Mouse (Mus musculus): ENCODE measurements around the gene Ly6f. TPM values are rescaled to one million over a fixed set of nuclear protein-coding genes. Genes with fewer than 3 reads are reported as not detected.
"Not testable (repeated sequence)": the region's sequence is repeated elsewhere in the genome, so short reads cannot be mapped to it uniquely, and the experiment has no call there.

Gene Ly6f
- total RNA-seq (2021): not detected
- long read RNA-seq, experiment 1: 0 reads
- long read RNA-seq, experiment 2: 0 reads

- DNase-seq (ENCODE audit: low spot score): no peak
Observed at GRCm38 (mm10) chr15:75268121-75268520, at the start of gene Ly6f. Gene Ly6f, plus strand, starts transcription at chr15:75268421.

GRCm38 (mm10) chr15:75221942-75222341 is 46.3 kb upstream of the Ly6f start:
- no peak for DNase-seq (ENCODE audit: low spot score)

GRCm38 (mm10) chr15:75237736-75238288 is 30.4 kb upstream of the Ly6f start:
- no peak for DNase-seq (ENCODE audit: low spot score)

DNA sequence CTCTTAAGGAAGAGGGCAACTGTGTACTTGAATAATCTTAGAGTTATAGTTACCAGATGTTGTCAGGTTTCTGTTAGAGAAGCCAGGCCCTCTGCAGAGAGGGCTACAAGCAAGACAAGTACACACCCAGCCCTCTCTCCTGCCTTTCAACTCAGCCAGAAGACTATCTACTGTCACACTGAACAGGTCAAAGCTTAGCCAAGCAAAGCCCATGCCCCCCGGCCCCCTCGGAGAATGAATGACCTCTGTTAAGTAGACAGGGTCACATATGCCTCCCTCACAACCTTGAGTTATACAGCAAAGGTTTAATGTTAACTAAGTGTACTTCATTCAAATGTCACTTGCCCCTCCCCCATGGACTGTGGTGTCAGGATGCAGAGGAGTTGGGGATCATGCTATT is 27.7 kb upstream of the Ly6f start:
- no peak for DNase-seq (ENCODE audit: low spot score)

GRCm38 (mm10) chr15:75242756-75243640 is 25.2 kb upstream of the Ly6f start:
- no peak for DNase-seq (ENCODE audit: low spot score)

GRCm38 (mm10) chr15:75254671-75255070 is 13.6 kb upstream of the Ly6f start:
- DNase-seq (ENCODE audit: low spot score): no peak

- DNase-seq (ENCODE audit: low spot score): no peak
Observed at GRCm38 (mm10) chr15:75265863-75266262, 2.4 kb upstream of the Ly6f start.

DNA sequence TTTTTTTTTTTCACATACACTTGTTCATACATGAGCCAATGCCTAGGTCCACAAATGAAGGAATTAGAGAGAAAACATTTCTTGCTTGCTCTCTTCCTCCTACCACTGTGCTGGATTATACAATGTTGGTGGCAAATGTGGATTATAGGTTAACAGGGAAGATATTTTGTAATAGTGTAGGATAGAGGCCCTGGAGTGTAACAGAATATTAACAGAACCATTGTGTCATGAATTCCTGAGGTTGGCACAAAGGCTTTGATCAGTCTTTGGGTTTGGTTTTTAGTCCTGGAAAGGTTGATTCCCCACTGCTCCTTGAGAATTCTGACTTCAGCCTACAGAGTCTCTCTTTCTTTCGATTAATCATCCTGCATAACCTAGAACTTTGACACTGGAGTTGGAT is 1.6 kb upstream of the Ly6f start:
- no peak for DNase-seq (ENCODE audit: low spot score)

DNA sequence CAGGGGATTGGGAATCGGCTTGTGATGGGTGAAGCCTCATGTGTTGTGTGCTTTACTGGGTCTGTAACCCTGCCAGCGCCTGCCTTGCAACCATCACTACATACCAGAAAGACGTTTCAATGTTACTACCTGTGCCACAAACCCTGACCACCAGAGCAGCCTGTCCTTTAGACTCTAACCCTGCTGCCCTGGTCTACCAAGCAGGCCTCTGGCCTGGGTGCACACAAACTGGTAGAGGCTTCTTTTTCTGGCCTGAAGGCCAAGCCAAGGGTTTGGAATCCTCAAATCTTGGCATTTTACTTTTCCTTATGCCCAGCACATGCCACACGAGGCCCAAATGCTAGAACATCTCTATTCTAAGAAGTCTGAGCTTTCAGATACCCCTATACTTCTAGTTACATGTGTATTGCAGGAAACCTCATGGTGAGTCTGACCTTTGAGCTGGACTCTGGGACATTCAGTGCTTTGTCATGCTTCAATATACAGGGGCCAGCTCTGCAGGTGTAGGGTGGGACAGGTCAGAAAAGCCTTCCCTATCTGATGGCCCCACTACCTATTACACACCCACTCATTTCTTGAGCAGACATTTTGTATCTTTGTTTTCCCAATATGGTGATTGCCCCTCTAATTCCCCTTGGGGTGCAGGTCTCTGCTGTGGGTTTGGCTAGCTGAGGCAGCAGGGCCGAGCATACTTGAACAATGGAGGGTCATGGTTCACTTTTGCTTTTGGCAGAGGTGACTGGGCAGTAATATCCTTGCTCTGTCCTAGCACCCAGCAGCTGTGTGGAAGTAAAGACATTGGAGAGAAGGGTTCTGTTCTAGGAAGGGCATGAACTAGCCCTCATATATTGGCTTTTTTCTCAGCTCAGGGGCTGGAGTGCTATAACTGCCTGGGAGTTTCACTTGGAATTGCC is 952 bp downstream of the Ly6f start:
- no peak for DNase-seq (ENCODE audit: low spot score)

- DNase-seq (ENCODE audit: low spot score): no peak
Observed at GRCm38 (mm10) chr15:75270169-75270568, 1.9 kb downstream of the Ly6f start.

DNA sequence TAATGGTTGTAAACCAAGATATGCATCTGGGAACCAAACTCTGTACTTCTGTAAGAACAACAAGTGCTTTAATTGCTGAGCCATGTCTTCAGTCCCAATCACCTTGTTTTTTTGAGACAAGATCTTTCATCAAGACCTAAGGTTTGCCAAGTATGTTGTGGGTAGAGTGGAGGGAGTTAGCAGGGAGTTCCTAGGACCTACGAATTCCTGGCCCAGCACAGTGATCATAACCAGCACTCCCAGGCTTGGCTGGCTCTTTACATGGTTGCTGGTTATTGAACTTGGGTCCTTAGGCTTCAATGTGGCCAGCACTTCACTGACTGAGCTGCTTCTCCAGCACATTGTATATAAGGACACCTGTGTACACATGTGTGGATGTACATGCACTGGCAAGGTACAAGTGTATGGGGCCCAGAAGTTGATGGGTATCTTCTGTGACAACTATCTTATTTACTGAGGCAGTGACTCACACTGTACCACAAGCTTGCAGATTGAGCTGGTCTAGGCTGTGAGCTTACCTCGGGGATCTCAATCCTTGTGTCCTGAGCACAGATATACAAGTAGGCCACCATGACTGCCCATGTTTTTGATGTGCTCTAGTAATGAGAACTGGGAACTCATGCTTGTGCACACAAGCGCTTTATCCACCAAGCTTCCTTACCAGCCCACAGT is 2.6 kb downstream of the Ly6f start:
- DNase-seq (ENCODE audit: low spot score): no peak

GRCm38 (mm10) chr15:75271426-75271825 is 3.2 kb downstream of the Ly6f start:
- no peak for DNase-seq (ENCODE audit: low spot score)

DNA sequence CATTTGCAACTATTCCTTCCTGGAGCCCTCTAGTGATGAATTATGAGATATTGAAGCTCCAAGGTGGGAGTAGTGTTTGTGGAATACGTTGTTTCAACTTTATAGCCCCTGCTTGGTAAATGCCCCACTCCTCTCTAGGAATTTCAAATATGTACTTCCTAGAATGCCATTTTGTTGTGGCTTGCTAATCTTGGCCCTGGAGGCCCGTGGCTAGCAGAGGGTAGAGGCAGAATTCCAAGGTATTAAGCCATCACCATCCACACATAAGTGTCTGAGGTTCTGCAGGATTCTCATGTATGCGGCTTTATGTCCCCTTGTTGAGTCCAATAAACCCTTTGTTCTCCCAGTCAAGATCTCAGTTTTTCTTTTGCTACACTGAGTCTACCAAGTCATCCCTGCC is 3.7 kb downstream of the Ly6f start:
- no peak for DNase-seq (ENCODE audit: low spot score)

DNA sequence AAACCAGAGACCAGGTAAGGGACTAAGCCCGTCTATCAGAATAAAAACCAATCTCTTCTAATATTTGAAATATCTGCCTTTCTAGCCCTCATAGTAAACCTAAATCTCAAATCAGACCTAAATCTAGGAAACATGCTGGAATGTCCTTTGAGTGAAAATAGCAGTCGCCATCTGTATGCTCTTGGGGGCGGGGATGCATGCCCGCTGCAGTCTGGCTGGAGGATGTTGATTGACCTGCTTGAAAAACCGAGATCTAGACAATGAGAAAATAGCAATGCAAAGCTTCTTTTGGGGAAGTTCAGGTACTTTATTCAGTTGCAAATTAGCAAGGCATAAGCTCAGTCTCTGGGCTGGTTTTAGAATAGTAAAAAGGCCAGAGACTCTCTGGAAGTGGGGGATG is 13.8 kb downstream of the Ly6f start:
- not testable (repeated sequence) for DNase-seq (ENCODE audit: low spot score)

GRCm38 (mm10) chr15:75286512-75286911 is 18.3 kb downstream of the Ly6f start:
- DNase-seq (ENCODE audit: low spot score): not testable (repeated sequence)

GRCm38 (mm10) chr15:75292377-75292776 is 24.2 kb downstream of the Ly6f start:
- DNase-seq (ENCODE audit: low spot score): no peak

DNA sequence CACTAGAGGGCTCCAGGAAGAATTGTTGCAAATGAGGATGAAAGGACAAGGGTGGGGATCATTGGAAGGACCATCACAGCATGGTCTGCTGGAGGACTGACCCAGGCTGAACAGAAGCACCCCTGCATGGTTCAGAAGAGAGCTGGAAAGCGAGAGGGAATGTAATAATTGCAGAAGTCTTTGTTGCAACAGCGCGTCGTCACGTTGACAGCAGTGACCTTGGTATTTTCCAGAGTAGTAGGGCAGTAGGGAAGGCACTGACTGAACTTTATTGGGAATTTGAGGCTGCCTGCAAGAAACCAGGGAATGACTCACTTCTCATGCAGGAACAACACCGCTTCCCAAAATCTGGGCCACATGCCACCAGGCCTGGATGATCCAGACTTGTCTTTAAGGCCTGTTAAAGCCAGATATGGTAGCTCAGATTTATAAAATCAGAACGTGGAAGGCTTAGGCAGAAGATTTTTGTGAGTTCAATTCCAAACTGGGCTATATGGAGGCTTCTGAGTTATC is 25.7 kb downstream of the Ly6f start:
- no peak for DNase-seq (ENCODE audit: low spot score)

GRCm38 (mm10) chr15:75306101-75306500 is 37.9 kb downstream of the Ly6f start:
- DNase-seq (ENCODE audit: low spot score): no peak

DNA sequence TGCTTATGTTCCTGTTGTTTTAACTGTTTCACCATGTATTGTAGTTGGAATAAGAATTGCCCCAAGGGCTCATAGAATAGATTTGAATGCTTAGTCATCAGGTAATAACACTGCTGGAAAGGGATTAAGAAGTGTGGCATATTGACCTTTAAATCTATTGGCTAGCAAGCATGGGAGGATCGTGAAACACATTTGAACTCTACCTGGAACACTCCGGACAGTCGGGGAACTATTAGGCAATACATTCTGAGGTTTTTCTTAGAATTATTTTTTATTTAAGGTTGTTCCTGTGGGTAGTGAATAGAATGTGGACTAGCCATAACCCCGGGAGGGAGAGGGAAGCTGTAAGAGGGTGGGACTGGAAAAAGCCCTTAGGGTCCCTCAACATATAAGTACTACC is 41.0 kb downstream of the Ly6f start:
- no peak for DNase-seq (ENCODE audit: low spot score)

- DNase-seq (ENCODE audit: low spot score): no peak
Observed at GRCm38 (mm10) chr15:75309946-75310345, 41.7 kb downstream of the Ly6f start.

- DNase-seq (ENCODE audit: low spot score): no peak
Observed at GRCm38 (mm10) chr15:75314421-75314820, 46.2 kb downstream of the Ly6f start.

Measured in gastrocnemius, adult 18-20 months (tissue).